Mouse (Mus musculus) gastrocnemius, postnatal 36 days (tissue): ENCODE measurements around the gene Abhd16a. TPM values are rescaled to one million over a fixed set of nuclear protein-coding genes. Genes with fewer than 3 reads are reported as not detected.

Experiments used
- DNase-seq, 2 experiments: peaks; one replicate each; pipeline ENCODE4 v3.0.0; 2022
- intact Hi-C: fragments of 180-260 bp; cut with DNase I; formaldehyde crosslinking; loops from one replicate; pipeline ENCODE4 v1.15.1; 2025
- total RNA-seq, 2 experiments: library from RNA; stranded (reverse); gene quantifications; 2 replicates each; pipeline ENCODE4 v1.2.3; 2021

The Abhd16a gene
- total RNA-seq, 2 experiments from 2014 or later, result 67.7 to 73.9 TPM

DNA sequence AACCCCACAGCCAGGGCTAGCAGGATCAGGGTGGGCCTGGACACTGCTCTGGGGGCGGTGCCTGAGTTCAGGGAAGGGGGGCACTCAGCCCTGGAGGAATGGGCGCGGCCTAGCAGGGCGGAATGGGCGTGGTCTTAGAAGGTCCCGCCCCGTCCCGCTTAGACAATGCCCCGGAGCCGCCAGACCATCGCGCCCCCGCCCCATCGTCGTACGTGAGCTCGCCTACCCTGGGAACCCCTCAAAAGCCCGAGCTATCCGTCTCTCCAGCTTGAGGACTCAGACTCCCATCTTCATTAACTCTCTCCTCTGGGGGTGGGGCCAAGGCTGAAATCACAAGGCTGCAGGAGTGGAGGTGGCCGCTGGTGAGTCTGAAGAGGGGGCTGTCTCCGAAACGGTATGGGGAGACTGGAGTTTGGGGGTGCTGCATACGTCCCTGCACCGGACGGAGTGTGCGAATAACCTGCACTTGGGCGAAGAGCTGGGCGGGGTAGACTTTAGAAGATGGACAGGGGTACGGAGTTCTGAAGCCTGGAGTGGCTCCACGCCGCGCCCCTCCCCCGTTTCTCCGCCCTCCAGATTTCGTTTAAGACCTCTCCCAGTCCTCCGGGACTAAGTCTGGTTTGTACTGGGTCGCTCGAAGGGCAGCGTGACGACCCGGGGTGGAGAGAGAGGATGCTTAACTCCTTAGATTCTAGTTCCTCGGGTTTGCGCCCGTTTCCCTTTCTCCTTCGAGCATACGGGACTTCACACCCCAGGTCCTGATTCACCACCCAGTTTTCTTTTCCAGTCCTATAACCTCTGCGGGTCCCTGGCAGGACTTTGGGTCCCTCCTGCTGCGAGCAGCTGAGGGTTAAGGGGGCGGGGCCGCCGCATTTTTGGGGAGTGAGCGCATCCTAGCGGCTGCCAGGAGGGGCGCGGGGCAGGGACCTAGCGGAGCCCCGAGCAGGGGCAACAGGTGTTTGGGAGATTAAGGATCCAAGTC lies 29.9 kb upstream of the Abhd16a start, which contains the start of gene Ddah2:
Gene Ddah2, plus strand, starts transcription at position 125 of the 982 bp plus-strand sequence.
- DNase-seq, result peak; percentile 89 to 93
- intact Hi-C loops, result loop anchor here (2.0 kb wide), 1 partner anchor 36 kb away; no protein-coding TSS in a partner anchor

DNA sequence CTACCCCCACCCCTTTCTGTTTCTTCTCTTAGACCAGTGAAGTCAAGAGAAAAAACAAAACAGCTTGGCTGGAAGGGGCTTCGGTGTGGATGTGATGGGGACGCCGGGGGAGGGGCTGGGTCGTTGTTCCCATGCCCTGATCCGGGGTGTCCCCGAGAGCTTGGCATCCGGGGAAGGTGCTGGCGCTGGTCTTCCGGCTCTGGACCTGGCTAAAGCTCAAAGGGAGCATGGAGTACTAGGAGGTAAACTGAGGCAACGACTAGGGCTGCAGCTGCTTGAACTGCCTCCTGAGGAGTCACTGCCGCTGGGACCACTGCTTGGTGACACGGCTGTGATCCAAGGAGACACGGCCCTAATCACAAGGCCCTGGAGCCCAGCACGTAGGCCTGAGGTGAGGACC lies 29.0 kb upstream of the Abhd16a start:
- intact Hi-C loops, result no loop called here
- no peak for DNase-seq

DNA sequence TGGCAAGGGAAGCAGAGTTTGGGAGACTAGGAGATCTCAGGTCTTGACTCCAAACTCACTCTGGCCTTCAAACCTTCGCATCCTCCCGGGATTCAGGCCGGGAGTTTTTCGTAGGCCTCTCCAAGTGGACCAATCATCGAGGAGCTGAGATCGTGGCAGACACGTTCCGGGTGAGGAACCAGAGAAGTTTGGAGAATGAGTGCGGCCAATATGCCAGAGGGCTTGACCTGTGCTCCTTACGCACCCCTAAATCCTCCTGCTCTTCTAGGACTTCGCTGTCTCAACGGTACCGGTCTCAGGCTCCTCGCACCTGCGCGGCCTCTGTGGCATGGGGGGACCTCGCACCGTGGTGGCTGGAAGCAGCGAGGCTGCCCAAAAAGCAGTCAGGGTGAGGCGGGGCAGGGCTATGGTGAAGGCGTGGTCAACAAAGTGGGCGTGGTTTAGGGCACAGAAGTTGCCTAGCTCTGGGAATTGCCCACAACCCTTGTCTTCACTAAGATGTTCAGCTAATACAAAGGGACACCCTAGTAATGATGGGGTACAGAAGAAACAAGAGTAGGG lies 28.2 kb upstream of the Abhd16a start:
- no peak for DNase-seq
- intact Hi-C loops, result no loop called here

DNA sequence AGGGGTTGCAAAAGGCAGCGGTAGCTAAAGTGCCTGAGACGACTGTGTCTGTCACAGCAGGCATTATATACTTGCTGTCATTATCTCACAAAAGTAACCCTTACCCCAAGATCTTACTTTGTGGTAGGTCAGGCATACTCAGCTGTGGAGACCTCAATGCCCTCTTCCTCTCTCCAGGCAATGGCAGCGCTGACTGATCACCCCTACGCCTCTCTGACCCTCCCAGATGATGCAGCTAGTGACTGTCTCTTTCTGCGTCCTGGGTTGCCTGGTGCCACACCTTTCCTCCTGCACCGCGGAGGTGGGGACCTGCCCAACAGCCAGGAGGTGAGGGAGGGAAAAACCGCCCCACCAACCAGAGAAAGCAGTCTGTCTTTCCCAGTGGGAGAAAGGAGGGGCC lies 27.8 kb upstream of the Abhd16a start:
- no peak for DNase-seq
- intact Hi-C loops, result no loop called here

DNA sequence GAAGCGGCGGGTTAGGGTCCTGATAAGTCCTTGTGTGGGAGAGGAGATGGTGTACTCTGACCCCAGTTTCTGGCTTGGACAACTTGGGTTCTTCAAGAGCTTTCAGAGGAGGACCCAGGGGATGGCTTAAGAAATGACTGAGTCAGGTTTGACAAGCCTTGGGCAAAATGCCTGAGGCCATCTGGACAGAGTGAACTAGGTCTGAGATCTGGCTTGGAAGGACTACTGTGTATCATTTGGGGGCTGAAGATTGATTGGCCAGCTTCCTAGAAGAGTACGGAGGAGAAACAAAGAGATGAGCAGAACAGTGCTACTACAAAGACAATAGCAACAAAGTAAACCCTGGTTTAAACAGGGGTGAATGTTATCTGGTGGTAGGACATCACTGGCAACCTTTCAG lies 25.6 kb upstream of the Abhd16a start:
- intact Hi-C loops, result no loop called here
- DNase-seq, result no peak

DNA sequence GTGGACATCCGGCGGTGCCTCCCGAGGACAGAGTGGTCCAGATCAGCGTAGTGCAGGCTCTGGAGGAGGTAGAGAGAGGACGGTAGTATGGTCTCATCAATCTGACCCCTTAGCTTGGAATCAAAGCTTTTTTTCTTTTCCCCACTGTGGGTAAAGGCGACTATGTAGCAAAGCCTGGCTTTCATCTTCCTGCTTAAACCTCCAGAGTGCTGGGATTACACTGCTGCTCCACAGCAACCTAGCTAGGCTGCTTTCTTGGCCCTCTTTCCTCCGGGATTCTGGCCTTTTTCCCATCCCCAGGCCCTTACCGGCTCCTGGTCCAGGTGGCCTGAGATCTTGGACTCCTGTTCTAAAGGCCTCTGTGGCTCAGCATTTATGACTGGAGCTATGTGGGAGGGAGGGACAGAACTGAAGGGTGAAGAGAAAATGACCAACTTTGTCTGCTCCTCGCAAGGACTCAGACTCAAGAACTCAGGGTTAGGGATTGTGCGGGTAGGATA lies 24.6 kb upstream of the Abhd16a start:
- intact Hi-C loops, result no loop called here
- no peak for DNase-seq

DNA sequence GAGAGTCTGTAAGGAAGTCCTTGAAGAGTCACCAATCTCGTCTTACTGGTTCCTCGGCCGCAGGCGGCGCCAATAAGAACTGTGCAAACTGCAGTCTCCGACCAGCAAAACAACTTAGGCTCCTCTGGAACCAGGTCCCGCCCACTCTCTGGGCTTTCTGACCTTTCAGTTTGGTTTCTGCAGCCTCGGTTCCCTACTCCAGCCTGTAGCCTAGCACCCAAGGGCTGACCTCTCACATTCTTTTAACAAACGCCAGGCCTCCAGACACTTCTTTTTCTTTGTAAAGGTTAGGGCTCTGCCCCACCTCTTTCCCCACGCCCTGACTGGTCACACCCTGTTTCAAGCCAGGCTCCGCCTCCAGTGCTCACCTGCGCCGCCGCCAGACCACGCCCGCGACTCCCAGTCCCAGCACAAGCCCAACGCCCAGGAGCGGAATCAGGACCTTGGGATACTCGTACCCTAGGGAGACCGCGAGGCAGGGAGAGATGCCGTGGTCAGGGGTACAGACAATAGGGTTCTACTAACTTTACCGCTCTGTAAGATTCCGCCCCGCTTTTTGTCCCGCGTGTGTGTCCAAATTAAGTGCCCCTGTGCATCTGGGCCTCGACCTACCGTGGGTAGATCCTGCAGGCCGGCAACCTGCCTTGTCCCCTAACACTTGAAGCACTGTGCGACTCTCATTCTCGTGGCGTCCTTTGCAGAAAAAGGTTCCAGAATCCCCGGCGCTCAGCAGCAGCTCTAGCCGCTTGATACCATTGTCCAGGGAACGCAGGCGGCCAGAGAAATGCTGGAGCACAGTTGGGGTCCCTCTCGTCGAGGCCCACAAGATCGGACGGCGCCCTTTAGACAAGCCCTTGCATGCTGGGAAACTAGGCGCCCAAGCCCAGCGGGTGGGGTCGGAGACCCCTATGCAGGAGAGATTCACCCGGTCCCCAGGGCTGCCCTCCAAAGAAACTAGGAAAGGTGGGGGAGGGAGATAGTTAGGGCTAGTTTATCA lies 23.8 kb upstream of the Abhd16a start, which contains the start of gene Ly6g6c:
Gene Ly6g6c, plus strand, starts transcription at position 438 of the 997 bp plus-strand sequence.
- intact Hi-C loops, result no loop called here
- DNase-seq, result no peak

DNA sequence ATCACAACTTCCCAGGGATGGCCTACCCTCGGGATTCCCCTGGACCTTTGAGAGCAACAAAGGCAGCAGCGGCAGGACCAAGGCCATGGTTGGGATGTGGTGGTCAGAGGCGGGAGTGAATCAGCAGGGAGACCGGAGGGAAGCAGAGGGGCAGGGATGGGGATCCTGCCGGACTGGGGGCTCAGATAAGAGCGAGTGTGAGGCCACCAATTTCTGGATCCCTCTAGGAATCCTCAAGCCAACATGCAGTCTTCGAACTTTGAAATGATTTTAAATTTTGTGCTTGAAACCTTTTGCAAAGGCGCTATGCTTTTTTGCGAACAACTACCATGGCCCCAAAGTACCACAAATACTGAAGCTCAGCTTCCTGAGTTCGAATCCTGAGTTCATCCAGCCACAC lies 23.0 kb upstream of the Abhd16a start, which contains the start of gene Mpig6b:
Gene Mpig6b, minus strand, starts transcription at position 101 of the 400 bp plus-strand sequence.
- intact Hi-C loops, result no loop called here
- no peak for DNase-seq

DNA sequence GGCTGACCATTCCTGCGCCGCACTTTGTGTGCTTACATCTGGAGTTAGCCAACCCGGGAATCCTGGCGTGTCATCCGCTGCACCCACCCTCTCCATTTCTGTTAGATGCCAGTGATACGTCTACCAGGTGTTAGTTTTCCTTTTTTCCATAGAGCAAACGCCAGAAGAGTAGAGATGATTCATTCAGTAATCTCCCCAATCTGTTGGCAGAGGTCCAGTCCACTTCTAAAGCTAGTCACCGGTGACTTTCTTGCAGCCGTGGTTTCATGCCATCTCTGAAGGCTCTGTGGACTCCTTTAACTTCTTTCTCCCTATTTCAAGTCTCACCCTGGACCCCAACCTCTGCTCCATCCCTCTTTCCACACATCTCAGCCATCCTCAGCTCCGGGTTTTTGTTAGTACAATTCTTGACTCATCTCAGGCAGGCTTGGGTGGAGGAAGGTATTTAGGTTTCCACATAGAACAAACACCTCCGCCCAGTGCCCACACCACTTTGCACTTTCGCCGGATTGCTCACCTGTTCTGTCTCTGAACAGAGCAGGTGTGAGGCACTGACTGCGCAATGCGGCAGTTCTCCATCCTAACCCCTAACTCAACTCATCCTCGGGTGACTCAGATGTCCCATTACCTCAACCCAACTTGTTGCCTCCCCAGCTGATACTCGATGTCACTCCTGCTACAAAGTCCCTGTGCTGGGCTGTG lies 20.7 kb upstream of the Abhd16a start:
- intact Hi-C loops, result no loop called here
- DNase-seq, result no peak

DNA sequence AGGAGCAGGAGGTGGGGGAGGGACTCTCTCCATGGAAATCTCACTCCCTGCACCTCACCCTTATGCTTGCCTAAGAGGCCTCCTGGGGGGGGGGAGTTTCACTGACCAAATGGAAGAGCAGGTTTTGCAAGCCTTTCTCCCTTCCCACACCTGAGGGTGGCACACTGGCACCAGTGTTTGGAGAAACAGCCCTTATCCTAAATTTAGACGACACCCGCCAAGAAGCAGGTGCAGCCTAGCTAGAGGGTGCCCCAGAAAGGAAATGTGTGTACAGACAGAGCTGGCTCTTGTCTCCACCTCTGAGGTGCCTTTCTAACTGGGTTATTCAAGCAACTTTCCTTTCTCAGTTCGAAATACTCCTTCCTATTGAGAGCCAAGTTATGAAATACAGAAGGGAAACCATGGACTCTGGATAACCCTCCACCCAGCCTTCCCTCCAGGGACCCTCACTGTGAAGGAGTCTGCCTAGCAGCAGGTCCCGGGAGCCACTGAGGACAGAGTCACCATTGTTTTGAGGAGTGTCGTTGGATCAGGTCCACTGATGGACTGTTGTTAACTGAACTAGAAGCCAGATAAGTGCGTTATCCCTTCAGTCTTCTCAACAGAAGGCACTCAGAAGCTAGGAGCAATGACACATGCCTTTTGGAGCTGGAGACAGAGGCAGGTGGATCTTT lies 18.4 kb upstream of the Abhd16a start:
- intact Hi-C loops, result loop anchor here (2.0 kb wide), 1 partner anchor 36 kb away; no protein-coding TSS in a partner anchor
- DNase-seq, result no peak

DNA sequence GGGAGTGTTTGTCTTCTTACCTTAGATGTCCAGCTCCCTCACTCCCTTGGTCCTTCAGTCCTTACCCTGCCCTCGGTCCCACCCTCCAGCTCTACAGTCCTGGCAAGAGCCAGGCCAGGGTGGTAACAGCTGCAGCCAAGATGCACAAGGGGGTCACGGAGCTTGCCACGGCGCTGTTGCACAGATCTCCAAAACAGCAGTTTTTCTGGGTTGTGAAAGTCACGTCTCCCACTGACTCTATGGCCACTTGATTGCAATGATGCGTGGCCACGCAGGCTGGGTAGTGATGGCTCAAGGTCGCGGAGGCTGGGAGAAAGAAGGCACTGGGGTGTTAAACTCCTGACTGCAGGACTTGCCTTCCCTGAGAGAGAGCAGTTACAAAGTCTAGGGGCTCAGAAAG lies 17.6 kb upstream of the Abhd16a start:
- DNase-seq, result no peak
- intact Hi-C loops, result loop anchor here (2.0 kb wide), 1 partner anchor 35 kb away; no protein-coding TSS in a partner anchor

DNA sequence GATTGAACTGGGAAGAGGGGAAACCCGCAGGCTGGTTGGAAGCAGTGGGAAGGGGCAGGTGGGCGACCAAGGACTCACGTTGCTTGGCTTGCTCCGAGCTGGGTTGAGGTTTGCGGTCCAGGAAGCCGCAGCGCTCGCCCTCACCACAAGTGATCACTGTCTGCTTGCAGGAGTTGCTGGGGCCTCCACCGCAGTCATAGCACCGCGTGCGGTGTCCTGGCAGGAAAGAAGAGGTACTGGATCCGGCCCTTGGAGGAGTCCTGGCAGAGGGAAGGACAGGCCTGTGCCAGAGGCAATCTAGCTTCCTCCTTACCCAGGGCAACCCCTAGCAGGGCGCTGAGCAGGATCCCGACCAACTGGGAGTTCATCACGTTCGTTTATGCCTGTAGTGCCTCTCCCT lies 15.0 kb upstream of the Abhd16a start:
- no peak for DNase-seq

DNA sequence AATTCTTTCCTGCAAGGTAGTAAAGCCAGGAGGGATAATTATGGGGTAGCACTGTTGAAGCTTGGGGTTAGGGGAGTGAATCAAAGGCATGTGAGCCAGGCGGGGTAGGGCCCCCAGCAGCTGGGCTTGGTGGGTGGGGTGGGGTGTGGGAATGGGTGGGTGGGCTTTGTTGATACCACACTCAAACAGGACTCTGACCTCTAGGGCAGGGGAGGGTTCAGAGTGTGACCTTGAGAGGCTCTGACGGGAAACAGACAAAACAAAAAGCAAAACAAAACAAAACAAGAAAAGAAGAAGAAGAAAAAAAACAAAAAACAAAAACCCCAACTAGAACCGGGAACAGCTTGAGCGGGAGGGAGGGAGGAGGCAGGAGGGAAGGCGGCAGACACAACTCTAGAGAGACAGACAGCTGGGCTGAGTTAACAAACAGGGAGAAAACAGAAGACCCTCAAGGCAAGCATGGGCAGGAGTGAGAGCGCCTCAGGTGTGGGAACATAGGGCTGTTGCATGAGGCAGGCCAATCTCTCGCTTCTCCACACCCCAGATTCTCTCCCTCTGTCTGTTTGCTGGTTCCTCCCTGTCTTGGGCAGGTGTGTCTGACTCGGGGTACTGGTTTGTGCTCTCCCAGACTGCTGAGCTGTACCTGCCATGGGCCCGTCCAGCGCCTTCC lies 12.4 kb upstream of the Abhd16a start, which contains the start of gene Ly6g6e:
Gene Ly6g6e, plus strand, starts transcription at position 396 of the 670 bp plus-strand sequence.
- intact Hi-C loops, result no loop called here
- DNase-seq, result no peak

More for the DNA sequence above, 15.0 kb upstream of the Abhd16a start:
- intact Hi-C loops, result no loop called here

DNA sequence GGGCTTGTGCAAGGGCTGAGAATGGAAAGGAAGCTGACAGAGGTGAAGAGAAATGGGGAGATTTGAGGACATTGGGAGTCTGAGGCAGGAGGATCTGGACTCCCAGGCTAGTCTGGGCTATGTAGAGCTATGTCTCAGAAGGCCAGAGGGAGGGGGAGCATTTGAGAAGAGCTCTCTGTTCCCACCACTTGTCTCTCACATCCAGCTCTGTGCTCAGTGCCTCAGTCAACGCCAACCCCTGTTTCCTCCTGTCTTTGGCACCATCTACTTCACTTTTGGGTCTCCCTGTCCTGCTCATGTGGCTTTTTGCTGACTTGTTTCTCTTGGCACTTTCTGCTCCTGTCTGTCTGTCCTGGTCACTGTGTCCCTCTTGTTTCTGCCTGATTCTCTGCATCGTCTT lies 11.8 kb upstream of the Abhd16a start:
- intact Hi-C loops, result no loop called here
- DNase-seq, result no peak

DNA sequence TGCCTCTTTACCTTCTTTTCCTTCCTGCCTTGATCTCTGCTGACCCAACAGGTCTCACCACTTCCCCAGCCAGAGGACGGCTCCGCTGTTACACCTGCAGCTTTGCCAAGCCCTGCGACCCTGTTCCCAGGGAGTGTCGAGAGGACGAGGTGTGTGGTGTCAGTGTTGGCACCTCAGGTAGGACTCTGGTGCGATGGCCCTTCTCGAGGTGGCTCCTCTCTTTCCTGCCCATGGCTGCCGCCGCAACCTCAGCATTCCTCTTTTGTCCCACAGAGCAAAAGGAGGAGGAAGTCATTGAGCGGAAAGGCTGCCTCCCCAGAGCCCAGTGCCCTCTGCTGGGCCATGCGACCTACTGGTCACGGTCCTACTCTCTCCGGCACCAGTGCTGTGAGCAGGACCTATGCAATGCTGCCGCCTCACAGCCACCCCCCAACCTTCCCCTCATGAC lies 11.3 kb upstream of the Abhd16a start, which contains the start of gene Ly6g6d:
Gene Ly6g6d, minus strand, starts transcription at position 280 of the 448 bp plus-strand sequence.
- intact Hi-C loops, result no loop called here
- no peak for DNase-seq

DNA sequence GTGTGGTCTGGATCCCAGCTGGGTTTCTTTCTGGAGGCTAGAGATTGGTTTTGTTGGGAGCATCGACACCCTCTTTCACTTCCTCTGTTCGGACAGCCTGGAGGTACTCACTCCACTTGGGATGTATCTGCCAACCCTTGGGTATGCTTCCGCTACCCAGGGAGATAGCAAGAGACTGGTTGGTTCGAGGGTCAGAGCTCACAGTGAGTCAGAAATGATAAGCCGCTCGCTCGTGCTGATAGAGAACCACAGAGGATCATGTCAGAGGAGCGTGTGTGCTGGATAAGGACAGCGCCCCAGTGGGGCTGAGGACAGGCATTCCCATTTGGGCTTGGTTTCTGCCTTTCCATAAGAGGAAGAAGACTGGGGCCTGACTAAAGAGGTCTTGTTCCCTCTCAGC lies 9.3 kb upstream of the Abhd16a start:
- intact Hi-C loops, result no loop called here
- no peak for DNase-seq

DNA sequence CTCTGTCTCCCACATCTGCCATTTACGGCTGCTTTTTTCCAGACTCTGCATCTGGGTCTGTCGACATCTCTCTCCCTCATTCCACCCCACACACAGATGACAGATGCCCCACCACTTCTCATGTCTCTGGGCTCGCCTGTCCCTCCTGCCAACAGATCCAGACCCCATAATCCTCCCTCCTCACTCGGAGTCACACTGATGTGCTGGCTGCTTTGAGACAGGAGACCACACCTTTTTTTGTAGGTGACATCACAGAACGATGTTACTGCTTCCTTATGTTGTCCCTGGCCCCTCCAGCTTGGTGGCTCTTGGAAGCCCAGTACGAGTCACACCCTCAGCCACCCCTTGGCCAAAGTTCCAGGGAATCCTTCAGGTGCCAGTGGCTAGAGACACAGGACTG lies 8.8 kb upstream of the Abhd16a start:
- intact Hi-C loops, result no loop called here

DNA sequence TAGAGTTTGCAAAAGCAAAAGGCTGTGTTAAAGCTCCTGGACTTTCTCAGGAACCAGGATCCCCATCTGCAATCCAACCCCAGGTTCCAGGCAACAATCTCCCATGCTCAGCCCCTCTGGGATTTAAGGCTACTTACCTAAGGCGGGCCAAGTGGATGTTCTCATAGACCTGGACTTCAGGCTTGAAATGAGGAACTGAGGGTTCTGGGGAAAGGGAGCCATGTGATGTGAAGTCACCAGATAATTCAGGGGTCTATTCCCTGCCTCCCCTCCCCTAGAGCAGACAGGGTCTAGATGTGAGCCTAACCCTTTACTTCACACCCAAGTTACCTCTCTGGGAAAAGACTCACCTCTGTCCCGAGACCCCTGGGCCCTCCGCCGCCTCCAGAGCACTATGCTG lies 8.4 kb upstream of the Abhd16a start:
- intact Hi-C loops, result no loop called here

More for the DNA sequence above, 8.8 kb upstream of the Abhd16a start:
- DNase-seq, result no peak

More for the DNA sequence above, 8.4 kb upstream of the Abhd16a start:
- DNase-seq, result no peak
